Mouse (Mus musculus): ENCODE measurements around the gene Gm14692.
"Not testable (repeated sequence)": the region's sequence is repeated elsewhere in the genome, so short reads cannot be mapped to it uniquely, and the experiment has no call there.

Gene Gm14692

DNA sequence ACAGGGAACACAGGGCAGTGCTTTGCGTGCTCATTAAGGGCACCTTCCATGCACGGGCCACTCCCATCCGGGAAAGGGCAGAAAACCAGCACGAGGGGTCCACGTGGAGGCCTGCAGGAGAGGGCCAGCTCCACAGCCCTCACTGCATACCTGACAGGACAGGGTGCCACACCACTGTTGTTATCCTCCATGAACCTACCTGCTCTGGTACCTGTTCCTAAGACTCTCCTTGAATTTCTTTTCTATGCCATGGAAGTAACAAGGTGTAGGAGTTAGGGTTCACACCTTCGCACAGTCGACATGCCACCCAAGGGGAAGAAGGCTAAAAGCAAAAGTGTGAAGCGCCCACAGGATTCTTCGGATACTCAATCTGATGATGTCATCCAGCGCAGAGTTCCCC lies at the start of gene Gm14692:
Gene Gm14692, plus strand, starts transcription at position 301 of the 400 bp plus-strand sequence.
- not testable (repeated sequence) for DNase-seq

GRCm38 (mm10) chrX:67693462-67693861 lies 2.0 kb upstream of the Gm14692 start, which contains the start of gene Gm1140:
Gene Gm1140 (minus strand): TSS chrX:67693562.
- not testable (repeated sequence) for DNase-seq
